Mouse (Mus musculus) neural tube, embryonic 11.5 days (tissue): ENCODE results near the gene 5330417C22Rik. TPM values are rescaled to one million over a fixed set of nuclear protein-coding genes. Genes with fewer than 3 reads are reported as not detected.

ENCODE experiments used
- ATAC-seq: fragments of 200-750 bp; cut with Nextera tagmentation; 2 replicates; pipeline ENCODE4 v1.8.0; 2017; ENCODE audit warnings: moderate number of reproducible peaks, mild to moderate bottlenecking, moderate TSS enrichment, moderate library complexity; ENCODE audit not compliant: insufficient read depth, low FRiP score, low TSS enrichment
- DNase-seq: peaks from one replicate; pipeline ENCODE4 v3.0.0-alpha.2; 2015; ENCODE audit warnings: low spot score
- H3K27ac ChIP-seq: fragments of 300-500 bp; sonication (generic); 2 replicates; pipeline ENCODE4 v1.5.1; 2014; ENCODE audit warnings: low read depth, mild to moderate bottlenecking, low read length
- H3K27me3 ChIP-seq: fragments of 300-500 bp; sonication (generic); 2 replicates; pipeline ENCODE4 v1.6.1; 2014; ENCODE audit warnings: mild to moderate bottlenecking, low read length, mixed read lengths; ENCODE audit not compliant: control insufficient read depth, insufficient read depth
- H3K36me3 ChIP-seq: fragments of 300-500 bp; sonication (generic); 2 replicates; pipeline ENCODE4 v1.6.1; 2014; ENCODE audit warnings: mild to moderate bottlenecking, low read length, moderate library complexity, mixed read lengths; ENCODE audit not compliant: control insufficient read depth, insufficient read depth
- H3K4me1 ChIP-seq: fragments of 300-500 bp; sonication (generic); 2 replicates; pipeline ENCODE4 v1.6.1; 2014; ENCODE audit warnings: low read length, mixed read lengths; ENCODE audit not compliant: control insufficient read depth, insufficient read depth
- H3K4me2 ChIP-seq: fragments of 300-500 bp; sonication (generic); 2 replicates; pipeline ENCODE4 v1.6.1; 2014; ENCODE audit warnings: low read depth, mild to moderate bottlenecking, moderate library complexity
- H3K4me3 ChIP-seq: fragments of 300-500 bp; sonication (generic); 2 replicates; pipeline ENCODE4 v1.5.1; 2014; ENCODE audit warnings: low read depth, low read length
- H3K9ac ChIP-seq: fragments of 300-500 bp; sonication (generic); 2 replicates; pipeline ENCODE4 v1.6.1; 2014; ENCODE audit warnings: mild to moderate bottlenecking, low read length
- H3K9me3 ChIP-seq: fragments of 300-500 bp; sonication (generic); 2 replicates; pipeline ENCODE4 v1.6.1; 2016; ENCODE audit warnings: low read length; ENCODE audit not compliant: control insufficient read depth
- WGBS: fragments of 180-500 bp; shearing (Covaris S2); extraction: QIAGEN DNeasy Blood & Tissue Kit; methylation state at CpG from one replicate; pipeline ENCODE4 v1.1.7; 2014; 5-methylcytosine and 5-hydroxymethylcytosine counted together
- polyA plus RNA-seq: library from polyadenylated mRNA; unstranded; fragments of >200 nt; fragmentation: Nextera tagmentation; extraction: Ambion mirVana; gene quantifications from 2 replicates; pipeline ENCODE4 v1.2.1, GENCODE M21; 2014

The 5330417C22Rik gene
- polyA plus RNA-seq, 1 experiment from 2014 or later: 1.8 TPM

GRCm38 (mm10) chr3:108458866-108459265 is 77.5 kb downstream of the 5330417C22Rik start:
- Histone ChIP-seq H3K9me3 (no peaks in the 10 kb centered on the region), H3K9ac (no peak overlapping the region), H3K4me3 (no peak overlapping the region), H3K4me2 (no peak overlapping the region), H3K27ac (no peak overlapping the region), H3K36me3 (no peaks in the 10 kb centered on the region), H3K27me3 (no peaks in the 10 kb centered on the region), H3K4me1 (no peaks in the 10 kb centered on the region)
- WGBS: 43% methylated on average over 10 of the region's 10 CpGs
- DNase-seq: no peak
- no peak for ATAC-seq

DNA sequence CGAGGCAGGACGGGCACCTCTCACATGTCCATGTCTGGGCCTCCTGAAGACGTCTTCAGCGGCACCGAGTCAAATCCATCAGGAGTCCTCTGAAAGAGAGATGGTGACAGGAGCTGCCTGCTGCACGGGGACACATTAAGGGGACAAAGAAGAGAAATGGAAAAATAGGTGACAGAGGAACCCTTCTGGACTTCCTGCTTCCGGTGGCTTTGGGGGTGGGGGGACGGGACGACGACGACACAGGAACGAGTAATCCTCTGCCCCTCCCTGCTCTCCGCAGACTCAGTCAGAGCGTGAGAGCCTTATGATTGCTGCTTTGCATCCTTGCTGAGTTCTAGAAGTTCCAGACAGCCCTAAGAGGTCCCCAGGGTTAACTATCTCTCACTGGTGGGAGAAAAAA is 78.0 kb downstream of the 5330417C22Rik start:
- Histone ChIP-seq H3K4me3 (no peak overlapping the region), H3K9ac (no peak overlapping the region), H3K27ac (no peak overlapping the region), H3K4me2 (no peak overlapping the region), H3K4me1 (no peaks in the 10 kb centered on the region), H3K27me3 (no peaks in the 10 kb centered on the region), H3K36me3 (no peaks in the 10 kb centered on the region), H3K9me3 (no peaks in the 10 kb centered on the region)
- WGBS: 63% methylated on average over 14 of the region's 14 CpGs
- DNase-seq: no peak
- ATAC-seq: no peak

DNA sequence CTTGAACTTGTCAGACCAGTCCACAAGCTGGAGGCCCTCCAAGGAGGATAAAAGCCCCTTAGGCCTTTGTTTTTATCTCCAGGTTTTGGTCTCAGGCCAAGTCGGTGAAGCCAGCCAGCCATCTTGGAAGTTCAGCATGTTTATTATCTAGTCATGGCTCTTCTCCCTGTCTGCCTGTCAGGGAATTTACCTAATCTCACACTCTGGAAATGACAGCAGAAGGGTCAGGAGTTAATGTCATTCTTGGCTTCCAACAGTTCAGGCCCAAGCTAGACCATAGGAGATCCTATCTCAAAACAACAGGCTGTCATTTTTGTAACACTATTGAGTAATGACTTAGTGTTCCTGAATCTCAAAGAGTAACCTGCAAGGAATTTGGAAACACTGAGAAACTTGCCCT is 82.2 kb downstream of the 5330417C22Rik start:
- DNase-seq (no peak), ATAC-seq (no peak)
- no peak overlapping the region for H3K4me2 ChIP-seq
- no peak overlapping the region for H3K27ac ChIP-seq
- 82% methylated on average over 1 of the region's 1 CpGs for WGBS
- H3K4me3 ChIP-seq: no peak overlapping the region
- no peaks in the 10 kb centered on the region for H3K27me3 ChIP-seq
- H3K36me3 ChIP-seq: no peaks in the 10 kb centered on the region
- no peaks in the 10 kb centered on the region for H3K4me1 ChIP-seq
- H3K9ac ChIP-seq: no peak overlapping the region
- H3K9me3 ChIP-seq: no peaks in the 10 kb centered on the region

DNA sequence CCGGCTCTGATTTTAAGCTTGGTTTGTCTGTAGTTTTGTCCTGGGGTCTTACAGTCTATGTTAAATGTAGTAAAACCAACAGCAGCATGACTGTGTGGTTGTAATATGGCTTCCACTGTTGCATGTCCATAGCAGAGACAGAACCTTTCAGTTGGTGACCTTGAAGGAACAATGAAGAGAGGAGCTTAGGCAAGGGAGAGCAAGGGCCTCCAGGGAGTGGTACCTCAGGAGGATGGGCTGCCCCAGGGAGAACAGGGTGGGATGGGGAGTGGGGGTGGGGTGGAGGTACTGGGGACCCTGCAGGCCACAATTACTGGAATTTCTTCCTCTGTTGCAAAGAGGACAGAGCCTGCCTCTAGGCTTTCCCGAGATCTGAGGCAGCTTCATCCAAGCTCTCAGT is 84.4 kb downstream of the 5330417C22Rik start:
- H3K27ac ChIP-seq: no peak overlapping the region
- no peaks in the 10 kb centered on the region for H3K4me1 ChIP-seq
- no peaks in the 10 kb centered on the region for H3K27me3 ChIP-seq
- H3K9me3 ChIP-seq: no peaks in the 10 kb centered on the region
- no peak overlapping the region for H3K4me3 ChIP-seq
- ATAC-seq (no peak), DNase-seq (no peak)
- H3K4me2 ChIP-seq: no peak overlapping the region
- WGBS: 85% methylated on average over 2 of the region's 2 CpGs
- H3K9ac ChIP-seq: no peak overlapping the region
- no peaks in the 10 kb centered on the region for H3K36me3 ChIP-seq

GRCm38 (mm10) chr3:108445366-108445705 is 91.0 kb downstream of the 5330417C22Rik start:
- Histone ChIP-seq H3K27ac (no peak overlapping the region), H3K4me2 (peak overlapping the region; percentile 92), H3K4me1 (peaks cover 8% of the 10 kb centered on the region), H3K4me3 (peak overlapping the region; percentile 90), H3K9me3 (no peaks in the 10 kb centered on the region), H3K9ac (peak overlapping the region; percentile 83), H3K27me3 (no peaks in the 10 kb centered on the region), H3K36me3 (no peaks in the 10 kb centered on the region)
- 15% methylated on average over 6 of the region's 6 CpGs for WGBS
- DNase-seq: no peak
- peak; percentile 22; the same call in 1 of the 2 replicates for ATAC-seq

DNA sequence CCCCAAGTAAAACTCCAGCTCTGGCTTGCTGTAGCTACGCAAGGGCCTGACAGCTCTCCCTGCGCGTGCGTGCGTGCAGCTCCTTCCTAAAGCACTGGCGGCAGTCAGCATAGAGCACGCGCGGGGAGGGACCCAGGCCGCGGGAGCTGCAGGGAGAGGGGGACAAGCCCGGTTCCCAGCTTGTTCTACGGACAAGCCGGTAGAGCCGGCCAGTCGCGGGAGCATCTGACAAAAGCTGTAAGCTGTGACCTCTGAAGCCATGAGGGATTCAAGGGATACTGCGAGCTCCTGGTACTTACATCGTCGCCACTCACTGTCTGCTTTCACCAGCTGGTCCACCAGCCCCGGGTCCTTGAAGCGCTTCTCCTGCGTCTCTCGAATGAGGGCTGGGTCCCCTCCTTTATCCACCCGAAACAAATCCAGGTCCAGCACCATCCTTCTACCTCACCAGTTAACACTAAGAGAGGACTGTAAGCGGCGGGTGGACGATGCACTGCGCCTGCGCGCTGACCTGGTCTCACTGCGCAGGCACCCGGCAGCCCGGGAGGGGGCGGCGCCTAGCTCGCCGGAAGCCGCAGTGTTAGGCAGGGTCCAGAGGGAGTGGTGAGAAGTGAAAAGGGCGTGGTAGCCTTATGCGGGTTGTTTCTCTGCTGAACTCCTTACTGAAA is 91.5 kb downstream of the 5330417C22Rik start, which contains the start of gene Sars:
TSS of gene Sars (minus strand) at position 512 of the 668 bp plus-strand sequence.
- Histone ChIP-seq H3K36me3 (no peaks in the 10 kb centered on the region; the same call in 1 of the 2 replicates), H3K27me3 (no peaks in the 10 kb centered on the region), H3K4me1 (peaks cover 8% of the 10 kb centered on the region), H3K27ac (peak within 1 kb of the TSS; percentile 78), H3K4me2 (peak within 1 kb of the TSS; percentile 92), H3K4me3 (peak within 1 kb of the TSS; percentile 90), H3K9ac (peak within 1 kb of the TSS; percentile 83), H3K9me3 (no peaks in the 10 kb centered on the region)
- under 1% methylated on average over 41 of the region's 41 CpGs for WGBS
- DNase-seq (peak; percentile 97), ATAC-seq (peak; percentile 96)

DNA sequence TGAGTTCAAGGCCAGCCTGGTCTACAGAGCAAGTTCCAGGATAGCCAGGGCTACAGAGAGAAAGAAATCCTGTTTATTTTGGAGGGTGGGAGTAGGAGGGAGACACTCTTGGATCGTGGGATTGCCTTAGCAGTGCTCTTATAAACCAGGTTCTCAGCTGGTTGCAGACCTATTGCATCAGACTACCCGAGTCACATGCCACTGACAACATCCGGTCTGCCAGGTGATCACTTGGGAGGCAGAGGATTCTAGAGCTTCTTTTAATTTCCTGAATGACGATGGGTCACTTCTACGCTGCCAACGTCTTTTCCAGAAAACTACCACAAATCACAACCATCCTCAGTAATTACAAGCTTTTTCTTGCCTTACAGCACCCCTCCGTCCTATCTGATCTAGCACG is 92.3 kb downstream of the 5330417C22Rik start:
- DNase-seq: no peak

DNA sequence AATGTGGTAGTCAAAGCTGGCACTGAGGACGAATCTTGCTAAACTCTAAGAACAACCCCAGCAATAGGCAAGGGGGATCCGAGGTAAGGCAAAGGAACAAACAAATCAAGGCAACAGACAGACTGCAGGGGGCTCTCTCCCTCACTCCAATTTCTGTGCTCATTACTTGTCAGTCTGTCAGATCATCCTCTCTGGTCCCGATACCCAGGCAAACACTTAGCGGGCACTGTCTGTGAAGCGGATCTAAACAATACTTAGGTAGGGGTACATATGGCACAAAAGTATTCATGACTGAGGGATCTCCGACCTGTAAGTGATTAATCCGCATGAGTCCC is 100.0 kb downstream of the 5330417C22Rik start:
- no peak for ATAC-seq
- no peaks in the 10 kb centered on the region for H3K27me3 ChIP-seq
- H3K36me3 ChIP-seq: peaks cover 5% of the 10 kb centered on the region
- H3K4me1 ChIP-seq: peaks cover 28% of the 10 kb centered on the region
- H3K9ac ChIP-seq: no peak overlapping the region
- no peaks in the 10 kb centered on the region for H3K9me3 ChIP-seq
- H3K4me3 ChIP-seq: no peak overlapping the region
- H3K27ac ChIP-seq: peak overlapping the region; percentile 21; the same call in 1 of the 2 replicates
- no peak overlapping the region for H3K4me2 ChIP-seq
- DNase-seq: no peak
- 79% methylated on average over 7 of the region's 7 CpGs for WGBS

More for the DNA sequence above, 92.3 kb downstream of the 5330417C22Rik start:
- H3K4me1 ChIP-seq: peaks cover 8% of the 10 kb centered on the region
- peak overlapping the region; percentile 90 for H3K4me3 ChIP-seq
- WGBS: 34% methylated on average over 8 of the region's 8 CpGs
- no peak overlapping the region for H3K27ac ChIP-seq
- H3K9ac ChIP-seq: peak overlapping the region; percentile 83
- ATAC-seq: no peak
- H3K27me3 ChIP-seq: no peaks in the 10 kb centered on the region
- no peaks in the 10 kb centered on the region; the same call in 1 of the 2 replicates for H3K36me3 ChIP-seq
- peak overlapping the region; percentile 92 for H3K4me2 ChIP-seq
- H3K9me3 ChIP-seq: no peaks in the 10 kb centered on the region

DNA sequence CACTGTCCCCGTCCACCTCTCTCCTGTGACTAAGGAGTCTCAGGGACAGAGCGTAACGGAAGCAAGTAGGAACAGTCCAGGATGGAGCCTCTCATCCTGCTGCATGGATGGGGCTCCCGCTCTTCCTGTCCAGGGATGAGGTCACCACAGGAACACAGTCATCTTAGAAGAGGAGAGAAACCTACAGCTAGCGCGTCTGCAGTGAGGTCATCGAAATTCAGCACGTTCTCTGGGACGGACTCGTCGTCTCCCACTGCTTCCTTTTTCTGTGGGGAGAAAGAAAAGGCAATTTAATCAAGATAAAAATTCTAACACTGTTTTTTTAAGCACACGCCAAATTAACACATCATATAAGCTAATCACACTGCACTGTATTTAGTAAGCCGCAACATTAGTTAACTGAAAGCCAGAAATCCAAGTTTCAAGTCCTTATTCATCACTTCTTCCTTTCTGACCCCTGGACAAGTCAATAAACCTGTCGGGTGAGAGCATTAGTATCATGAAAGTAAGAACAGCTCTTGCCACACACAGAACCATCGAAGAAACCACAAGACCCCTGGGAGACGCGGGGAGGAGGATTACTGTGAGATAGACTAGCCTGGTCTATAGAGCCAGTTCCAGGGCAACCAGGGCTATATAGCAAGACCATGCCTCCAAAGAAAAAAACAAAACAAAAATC is 100.5 kb downstream of the 5330417C22Rik start:
- DNase-seq: no peak
- H3K4me2 ChIP-seq: no peak overlapping the region
- peaks cover 30% of the 10 kb centered on the region for H3K4me1 ChIP-seq
- 85% methylated on average over 17 of the region's 17 CpGs for WGBS
- H3K4me3 ChIP-seq: no peak overlapping the region
- H3K27me3 ChIP-seq: no peaks in the 10 kb centered on the region
- H3K36me3 ChIP-seq: peaks cover 8% of the 10 kb centered on the region
- peak overlapping the region; percentile 91 for H3K27ac ChIP-seq
- 0 out of 2 replicates have a peak overlapping the region, but pooled peaks have one; percentile 15 for H3K9ac ChIP-seq
- ATAC-seq: no peak
- H3K9me3 ChIP-seq: no peaks in the 10 kb centered on the region
